Mouse (Mus musculus): ENCODE results near the gene Parp11.

DNA sequence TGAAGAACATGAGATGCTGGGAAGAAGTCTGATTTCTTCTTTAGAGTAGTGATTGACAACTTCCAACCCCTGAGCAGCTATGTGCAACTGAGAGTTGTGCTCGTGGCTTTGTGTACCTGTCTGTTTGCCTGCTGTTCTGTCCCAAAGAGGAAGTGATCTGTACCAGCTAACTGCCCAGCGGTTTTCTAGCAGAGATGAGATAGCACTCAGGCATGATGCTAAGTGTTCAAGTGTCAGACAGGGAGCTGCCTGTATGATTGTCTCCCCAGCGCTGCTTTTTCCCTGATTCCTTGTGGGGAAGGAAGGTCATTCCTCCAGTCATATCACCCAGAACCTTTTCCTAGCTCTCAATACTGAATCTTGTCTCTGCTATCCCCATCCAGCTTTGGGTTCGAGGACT lies 45.9 kb downstream of the Parp11 start:
- TF ChIP-seq CTCF (IDR thresholded peaks at IDR 0.05) (no peak), EP300 (IDR thresholded peaks at IDR 0.05) (no peak)

Data from lung, postnatal 0 days (tissue).